Mouse (Mus musculus) cerebellum, adult 11-12 months (tissue): ENCODE results near the gene Lhx6.
"Not testable (repeated sequence)": the region's sequence is repeated elsewhere in the genome, so short reads cannot be mapped to it uniquely, and the experiment has no call there.

Experiments
- DNase-seq: peaks from one replicate; pipeline ENCODE4 v3.0.0; 2022

The Lhx6 gene

GRCm38 (mm10) chr2:36104956-36105741, at the start of gene Lhx6:
Gene Lhx6, minus strand, starts transcription at chr2:36105408.
- DNase-seq = no peak

GRCm38 (mm10) chr2:36152401-36152800, 47.2 kb upstream of the Lhx6 start:
- not testable (repeated sequence) for DNase-seq

GRCm38 (mm10) chr2:36148876-36149365, 43.7 kb upstream of the Lhx6 start:
- DNase-seq = no peak

GRCm38 (mm10) chr2:36139096-36139495, 33.9 kb upstream of the Lhx6 start:
- no peak for DNase-seq

- DNase-seq = peak; percentile 91
Observed at GRCm38 (mm10) chr2:36136300-36136941, 31.2 kb upstream of the Lhx6 start, which contains the start of the genes Mrrf and Rbm18. Gene Mrrf, plus strand, starts transcription at chr2:36136389. Gene Rbm18, minus strand, starts transcription at chr2:36136773.

GRCm38 (mm10) chr2:36135887-36136286, 30.7 kb upstream of the Lhx6 start:
- DNase-seq = no peak

- no peak for DNase-seq
Observed at GRCm38 (mm10) chr2:36129051-36129450, 23.8 kb upstream of the Lhx6 start.

- no peak for DNase-seq
Observed at GRCm38 (mm10) chr2:36127973-36128372, 22.8 kb upstream of the Lhx6 start.

GRCm38 (mm10) chr2:36126795-36127429, 21.7 kb upstream of the Lhx6 start:
- no peak for DNase-seq

GRCm38 (mm10) chr2:36112632-36113031, 7.4 kb upstream of the Lhx6 start:
- no peak for DNase-seq

GRCm38 (mm10) chr2:36108615-36109014, 3.4 kb upstream of the Lhx6 start:
- DNase-seq = no peak

- no peak for DNase-seq
Observed at GRCm38 (mm10) chr2:36104436-36104955, 712 bp downstream of the Lhx6 start.

- DNase-seq = peak; percentile 9
Observed at GRCm38 (mm10) chr2:36103555-36104367, 1.4 kb downstream of the Lhx6 start.

GRCm38 (mm10) chr2:36103069-36103554, 2.1 kb downstream of the Lhx6 start:
- no peak for DNase-seq

- DNase-seq = no peak
Observed at GRCm38 (mm10) chr2:36102559-36102946, 2.7 kb downstream of the Lhx6 start.

- no peak for DNase-seq
Observed at GRCm38 (mm10) chr2:36101866-36102558, 3.2 kb downstream of the Lhx6 start.

GRCm38 (mm10) chr2:36099739-36100138, 5.5 kb downstream of the Lhx6 start:
- no peak for DNase-seq

GRCm38 (mm10) chr2:36098021-36098420, 7.2 kb downstream of the Lhx6 start:
- DNase-seq = no peak

- no peak for DNase-seq
Observed at GRCm38 (mm10) chr2:36097129-36097815, 7.9 kb downstream of the Lhx6 start.

GRCm38 (mm10) chr2:36093914-36094475, 11.2 kb downstream of the Lhx6 start:
- DNase-seq = no peak

- DNase-seq = no peak
Observed at GRCm38 (mm10) chr2:36093301-36093700, 11.9 kb downstream of the Lhx6 start.
